Mouse (Mus musculus) heart, adult 2 months (tissue): ENCODE data around the gene Nell1. TPM values are rescaled to one million over a fixed set of nuclear protein-coding genes. Genes with fewer than 3 reads are reported as not detected.

Experiments used
- DNase-seq, 2 experiments: peaks; one replicate each; pipeline ENCODE4 v3.0.0; 2021
- H3K27ac ChIP-seq: fragments of 200-600 bp; 2 replicates; pipeline ENCODE4 v1.8.1; 2022
- H3K27me3 ChIP-seq: fragments of 200-500 bp; 2 replicates; pipeline ENCODE4 v1.6.1; 2012; ENCODE audit warnings: mild to moderate bottlenecking, low read length, inconsistent platforms, mixed read lengths; ENCODE audit not compliant: control insufficient read depth, insufficient read depth
- H3K36me3 ChIP-seq: fragments of 200-500 bp; 2 replicates; pipeline ENCODE4 v1.6.1; 2012; ENCODE audit warnings: low read length, inconsistent platforms; ENCODE audit not compliant: control insufficient read depth, insufficient read depth
- H3K4me1 ChIP-seq: fragments of 200-500 bp; 2 replicates; pipeline ENCODE4 v1.6.1; 2011; ENCODE audit warnings: low read length; ENCODE audit not compliant: control insufficient read depth, insufficient read depth
- H3K4me3 ChIP-seq: fragments of 200-600 bp; 2 replicates; pipeline ENCODE4 v1.8.1; 2022
- H3K79me2 ChIP-seq: fragments of 200-500 bp; replicated peaks from 2 replicates; pipeline ENCODE4 v1.6.1; 2012; ENCODE audit warnings: mild to moderate bottlenecking, inconsistent platforms, low read length, moderate library complexity, mixed read lengths; ENCODE audit not compliant: control insufficient read depth, insufficient read depth
- H3K9ac ChIP-seq: fragments of 200-500 bp; 2 replicates; pipeline ENCODE4 v1.6.1; 2012; ENCODE audit warnings: low read depth, mild to moderate bottlenecking, control low read depth, inconsistent platforms, low read length, mixed read lengths
- CTCF ChIP-seq: fragments of 200-600 bp; IDR thresholded peaks from 2 replicates; pipeline ENCODE4 v1.8.1; 2022; ENCODE audit warnings: antibody characterized with exemption, mild to moderate bottlenecking, moderate library complexity
- EP300 ChIP-seq: fragments of 200-500 bp; IDR thresholded peaks from 2 replicates; pipeline ENCODE4 v1.6.1; 2011; ENCODE audit warnings: low read depth, low read length, control low read depth; ENCODE audit not compliant: insufficient read depth
- POLR2A ChIP-seq: fragments of 200-500 bp; IDR thresholded peaks from 2 replicates; pipeline ENCODE4 v1.6.1; 2011; ENCODE audit warnings: mild to moderate bottlenecking, low read depth, low read length, control low read depth; ENCODE audit not compliant: insufficient read depth
- WGBS: fragments of 180-500 bp; shearing (Covaris S2); methylation state at CpG from one replicate; pipeline ENCODE4 v1.1.7; 2018; 5-methylcytosine and 5-hydroxymethylcytosine counted together
- intact Hi-C: fragments of 180-260 bp; cut with DNase I; formaldehyde crosslinking; loops from one replicate; pipeline ENCODE4 v1.15.1; 2025
- polyA plus RNA-seq: library from polyadenylated mRNA; depleted of rRNA; stranded (reverse); fragments of >200 nt; gene quantifications from 2 replicates; pipeline ENCODE4 v1.2.3, GENCODE M21; 2012
- total RNA-seq, 2 experiments: library from RNA; stranded (reverse); gene quantifications; 2 replicates each; pipeline ENCODE4 v1.2.3; 2021

Nell1 gene
- total and polyA plus RNA-seq, 3 experiments = not detected

DNA sequence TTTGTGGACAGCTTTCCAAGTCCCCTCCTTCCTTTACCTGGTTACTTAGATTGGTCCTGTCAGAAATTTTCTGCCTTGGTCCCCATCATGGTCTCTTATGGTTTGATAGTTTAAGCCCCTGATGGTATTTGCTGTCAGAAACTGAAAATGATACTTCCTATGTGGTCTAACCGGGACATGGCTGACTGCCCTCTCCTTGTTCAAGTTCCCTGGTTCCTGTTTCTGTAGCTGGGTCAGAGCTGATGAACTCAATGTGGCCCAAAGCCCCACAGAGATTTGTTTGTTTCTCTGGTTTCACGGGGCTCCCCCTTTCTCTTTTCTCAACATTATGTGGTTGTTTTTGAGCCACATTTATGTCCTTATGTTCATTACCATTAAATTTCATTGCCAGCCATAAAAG lies 30.6 kb downstream of the Nell1 start:
- intact Hi-C loops = no loop called here
- Histone ChIP-seq H3K4me3 (no peak overlapping the region), H3K27me3 (no peaks in the 10 kb centered on the region), H3K4me1 (no peaks in the 10 kb centered on the region), H3K9ac (no peak overlapping the region), H3K27ac (no peak overlapping the region), H3K79me2 (no peaks in the 10 kb centered on the region), H3K36me3 (no peaks in the 10 kb centered on the region)
- no peak for DNase-seq
- TF ChIP-seq EP300 (no peak), POLR2A (no peak), CTCF (no peak)
- WGBS = 58% methylated on average over 2 of the region's 2 CpGs

DNA sequence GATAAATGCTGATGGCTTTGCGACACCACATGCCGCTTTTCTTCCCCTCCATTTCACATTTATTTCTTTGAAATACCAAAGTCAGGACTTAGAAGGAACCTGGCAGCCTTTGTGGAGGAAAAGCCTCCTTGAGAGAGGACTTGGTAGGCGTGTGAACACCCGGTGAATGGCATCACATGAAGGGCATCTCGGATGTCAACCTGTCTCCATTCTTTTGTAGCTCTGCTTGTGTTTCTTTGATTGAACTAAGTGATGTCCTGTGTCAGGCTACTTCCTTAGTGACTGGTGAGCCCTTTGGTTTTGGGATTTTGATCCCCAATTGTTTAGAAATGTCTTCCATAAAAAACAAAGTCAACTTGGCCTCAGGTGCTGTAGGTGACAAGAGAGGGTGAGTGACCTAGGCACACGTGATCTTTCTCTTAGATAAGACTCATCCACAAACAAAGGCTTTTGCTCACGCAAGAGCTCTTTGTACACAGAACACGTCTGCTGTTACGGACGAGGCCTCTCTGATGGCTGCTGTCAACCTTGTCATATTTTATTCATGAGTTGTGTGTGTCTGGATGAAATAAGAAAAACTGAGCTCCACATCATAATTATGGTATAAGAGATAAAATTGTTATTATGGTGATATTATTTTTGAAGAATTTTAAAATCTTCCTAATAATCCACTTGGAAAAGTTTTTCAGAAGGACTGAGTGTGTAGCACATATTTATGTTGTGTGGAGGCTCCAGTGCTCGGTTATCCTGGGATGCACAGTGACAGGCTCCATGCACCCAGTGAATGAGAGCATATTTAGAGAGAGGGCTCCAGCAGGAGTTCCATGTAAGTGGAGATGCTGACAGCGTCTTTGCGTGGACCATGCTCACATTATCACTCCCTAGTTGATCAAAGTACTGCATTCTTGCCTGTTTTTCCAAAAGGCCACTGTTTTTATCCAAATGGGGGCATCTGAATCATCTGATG lies 60.8 kb downstream of the Nell1 start:
- no peak overlapping the region for H3K27ac ChIP-seq
- TF ChIP-seq EP300 = no peak
- TF ChIP-seq CTCF = no peak
- TF ChIP-seq POLR2A = no peak

DNA sequence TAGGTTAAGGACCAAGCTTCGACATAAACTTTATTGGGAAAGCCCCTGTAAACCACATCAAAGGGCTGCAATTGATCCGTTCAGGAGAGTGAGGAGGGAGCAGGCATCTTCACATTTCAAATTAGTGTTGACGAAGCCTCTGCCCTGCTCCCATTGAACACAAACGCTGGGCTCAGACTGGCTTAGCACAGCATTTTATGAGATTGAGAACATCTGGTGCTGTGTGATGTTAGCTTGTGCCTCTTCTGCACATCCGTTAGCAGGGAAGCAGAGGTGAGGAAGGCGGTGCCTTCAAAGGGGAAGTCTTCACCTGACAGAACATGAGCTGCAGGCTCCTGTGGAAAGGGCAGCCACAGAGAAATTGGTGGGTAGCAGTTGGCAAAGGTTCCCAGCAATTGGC lies 66.4 kb downstream of the Nell1 start:
- no peak overlapping the region for H3K4me3 ChIP-seq
- intact Hi-C loops = no loop called here
- 53% methylated on average over 6 of the region's 6 CpGs for WGBS

More for the DNA sequence above, 60.8 kb downstream of the Nell1 start:
- DNase-seq = no peak
- H3K36me3 ChIP-seq = no peaks in the 10 kb centered on the region
- H3K4me3 ChIP-seq = no peak overlapping the region
- no peaks in the 10 kb centered on the region for H3K27me3 ChIP-seq
- no peaks in the 10 kb centered on the region for H3K4me1 ChIP-seq
- intact Hi-C loops = no loop called here
- WGBS = 71% methylated on average over 13 of the region's 13 CpGs
- H3K9ac ChIP-seq = no peak overlapping the region
- no peaks in the 10 kb centered on the region for H3K79me2 ChIP-seq

DNA sequence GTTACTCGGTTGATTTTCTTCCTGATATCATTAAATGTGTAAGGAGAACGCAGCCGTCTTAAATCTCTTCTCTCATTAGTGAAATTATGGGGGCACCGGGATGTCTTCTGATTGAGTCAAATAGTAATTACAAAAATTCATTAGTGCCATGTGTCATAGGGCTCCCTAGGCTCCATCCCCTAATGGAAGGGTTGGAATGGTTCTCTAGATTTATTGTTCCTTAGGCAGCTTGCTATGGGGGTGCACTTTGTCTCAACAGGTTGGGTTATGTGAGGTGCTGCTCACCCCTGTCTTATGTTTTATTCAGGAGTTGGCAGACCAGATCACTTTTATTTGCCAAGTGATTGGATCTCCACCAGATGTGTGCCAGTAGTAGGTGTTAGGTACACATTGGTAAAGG lies 75.5 kb downstream of the Nell1 start:
- Histone ChIP-seq H3K79me2 (no peaks in the 10 kb centered on the region), H3K4me3 (no peak overlapping the region), H3K36me3 (no peaks in the 10 kb centered on the region), H3K9ac (no peak overlapping the region), H3K4me1 (no peaks in the 10 kb centered on the region), H3K27me3 (no peaks in the 10 kb centered on the region), H3K27ac (no peak overlapping the region)
- no peak for DNase-seq
- no peak for TF ChIP-seq CTCF
- TF ChIP-seq POLR2A = no peak
- no peak for TF ChIP-seq EP300
- WGBS = 87% methylated on average over 4 of the region's 4 CpGs
- intact Hi-C loops = no loop called here

More for the DNA sequence above, 66.4 kb downstream of the Nell1 start:
- no peak overlapping the region for H3K9ac ChIP-seq
- H3K4me1 ChIP-seq = no peaks in the 10 kb centered on the region
- no peaks in the 10 kb centered on the region for H3K27me3 ChIP-seq
- TF ChIP-seq POLR2A (no peak), CTCF (no peak)
- DNase-seq = no peak
- no peak overlapping the region for H3K27ac ChIP-seq
- H3K79me2 ChIP-seq = no peaks in the 10 kb centered on the region
- no peaks in the 10 kb centered on the region for H3K36me3 ChIP-seq

DNA sequence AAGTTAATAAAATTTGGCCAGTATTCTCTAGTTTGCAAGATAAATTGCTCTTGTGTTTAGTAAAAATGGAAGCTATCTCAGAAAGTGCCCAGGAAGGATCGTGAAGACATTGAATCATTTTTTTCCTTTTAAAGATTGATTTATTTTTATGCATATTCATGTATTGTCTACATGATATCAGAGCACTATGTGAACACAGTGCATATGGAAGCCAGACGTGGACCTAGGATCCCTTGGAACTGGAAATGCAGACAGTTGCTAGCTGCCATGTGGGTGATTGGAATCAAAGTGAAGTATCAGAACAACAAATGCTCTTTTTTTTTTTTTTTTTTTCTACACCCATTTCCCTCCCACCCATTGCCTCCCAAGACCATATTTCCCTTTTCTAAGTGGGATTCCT lies 79.0 kb downstream of the Nell1 start:
- intact Hi-C loops = no loop called here
- TF ChIP-seq POLR2A = no peak
- no peak for TF ChIP-seq CTCF
- TF ChIP-seq EP300 = no peak
- Histone ChIP-seq H3K36me3 (no peaks in the 10 kb centered on the region), H3K79me2 (no peaks in the 10 kb centered on the region), H3K4me3 (no peak overlapping the region), H3K27me3 (no peaks in the 10 kb centered on the region), H3K9ac (no peak overlapping the region), H3K4me1 (no peaks in the 10 kb centered on the region), H3K27ac (no peak overlapping the region)
- 76% methylated on average over 2 of the region's 2 CpGs for WGBS
- DNase-seq = no peak

DNA sequence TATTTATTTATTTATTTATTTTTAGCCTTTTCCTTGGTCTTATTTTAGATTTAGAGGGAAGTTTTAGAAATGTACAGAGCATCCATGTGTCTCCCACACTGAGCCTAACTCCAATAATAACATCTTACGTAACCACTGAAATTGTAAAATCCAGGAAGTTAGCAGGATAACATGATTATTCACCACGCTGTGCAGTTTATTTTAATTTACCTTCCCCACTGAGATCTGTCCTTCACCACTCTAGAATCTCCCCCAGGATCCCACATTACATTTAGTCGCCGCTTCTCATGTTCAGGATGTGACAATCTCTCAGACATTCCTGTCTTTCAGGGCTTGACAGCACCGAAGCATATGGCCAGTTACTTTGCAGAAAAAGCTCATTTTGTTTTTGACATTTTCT lies 119.8 kb downstream of the Nell1 start:
- Histone ChIP-seq H3K36me3 (no peaks in the 10 kb centered on the region), H3K27me3 (no peaks in the 10 kb centered on the region), H3K4me1 (no peaks in the 10 kb centered on the region), H3K27ac (no peak overlapping the region), H3K4me3 (no peak overlapping the region), H3K9ac (no peak overlapping the region), H3K79me2 (no peaks in the 10 kb centered on the region)
- intact Hi-C loops = no loop called here
- WGBS = 63% methylated on average over 5 of the region's 5 CpGs
- no peak for DNase-seq
- no peak for TF ChIP-seq EP300
- no peak for TF ChIP-seq CTCF
- no peak for TF ChIP-seq POLR2A
